Mouse (Mus musculus): ENCODE measurements around the gene Gm45233.

Gene Gm45233

DNA sequence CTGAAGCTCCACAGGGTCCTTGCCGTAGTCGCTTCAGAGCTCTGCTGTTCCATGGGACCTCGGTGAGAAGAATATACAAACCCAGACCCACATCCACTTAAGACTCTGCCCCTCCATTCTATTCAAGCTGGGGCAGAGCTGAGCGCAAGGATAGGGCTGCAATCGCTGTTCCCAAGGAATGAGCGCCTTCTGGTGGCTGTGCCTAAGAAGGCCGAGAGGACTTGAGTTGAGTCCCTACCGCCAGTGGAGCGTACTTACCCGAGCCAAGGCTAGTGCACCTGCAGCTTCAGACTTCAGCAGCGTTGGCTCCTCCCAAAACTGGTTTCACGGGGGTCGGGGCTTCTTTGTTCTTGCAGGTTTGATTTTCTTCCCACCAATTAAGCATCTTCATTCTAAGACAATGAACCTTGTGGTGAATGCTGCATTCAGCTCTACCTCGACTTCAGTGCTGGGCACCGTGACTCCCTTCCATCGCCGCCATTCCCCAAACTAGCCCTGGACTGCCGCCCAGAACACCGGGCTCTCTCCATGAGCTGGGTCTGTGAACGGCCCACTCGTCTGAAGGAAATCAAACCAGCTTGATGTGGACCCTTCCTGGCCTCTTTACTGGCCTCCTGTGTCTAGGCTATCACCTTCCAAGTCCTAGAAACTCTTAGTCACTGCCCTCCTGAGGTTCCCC lies 51.6 kb downstream of the Gm45233 start:
- DNase-seq (ENCODE audit: low read depth, low spot score): no peak

DNA sequence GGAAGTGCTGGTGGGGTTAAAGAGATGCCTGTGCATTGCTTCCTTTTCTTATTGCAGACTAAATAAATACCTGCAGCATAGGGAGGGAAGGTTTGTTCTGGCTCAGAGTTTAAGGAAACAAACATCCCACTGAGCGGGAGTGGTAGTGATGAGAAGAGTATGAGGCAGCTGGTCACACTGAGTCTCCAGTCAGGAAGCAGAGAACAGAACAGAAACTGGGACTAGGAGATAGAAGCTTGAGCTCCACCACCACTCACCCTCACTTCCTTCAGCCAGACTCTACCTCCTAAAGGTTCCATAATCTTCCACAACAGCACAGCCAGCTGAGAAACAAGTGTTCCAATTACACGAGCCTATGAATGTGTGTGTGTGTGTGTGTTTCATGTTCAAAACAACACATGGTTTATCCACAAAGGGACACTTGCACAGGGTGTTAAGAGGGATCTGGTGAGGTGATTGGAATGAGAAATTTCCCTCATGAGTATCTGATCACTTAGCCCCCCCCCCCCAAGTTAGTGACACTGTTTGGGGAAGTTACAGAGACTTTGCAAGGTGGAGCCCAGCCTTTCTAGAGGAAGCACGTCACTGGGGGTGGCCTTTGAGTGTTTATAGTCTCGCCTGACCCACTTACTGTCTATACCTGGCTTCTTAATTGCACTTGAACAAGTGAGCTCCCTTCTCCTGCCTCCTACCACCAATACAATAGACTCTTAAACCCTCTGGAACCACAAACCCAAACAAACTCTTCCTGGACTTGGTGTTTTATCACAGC lies 68.0 kb downstream of the Gm45233 start:
- no peak for DNase-seq (ENCODE audit: low read depth, low spot score)

DNA sequence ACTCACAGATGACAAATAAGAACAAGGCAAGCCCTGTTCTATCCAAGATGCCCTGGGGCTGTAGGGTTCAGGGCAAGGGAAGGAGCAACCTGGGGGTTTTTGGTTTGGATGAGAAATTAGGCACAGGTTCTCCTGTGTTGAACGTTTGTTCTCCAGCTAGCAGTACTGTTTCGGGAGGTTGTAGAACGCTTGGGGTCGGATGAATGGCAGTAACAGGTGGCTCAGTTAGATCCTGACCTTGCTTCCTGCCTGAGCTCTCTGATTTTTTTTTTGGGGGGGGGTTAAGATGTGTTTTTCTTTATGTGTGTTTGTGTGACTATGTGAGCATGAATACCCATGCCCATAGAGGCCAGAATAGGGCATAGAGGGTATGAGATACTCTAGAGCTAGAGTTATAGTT lies 68.6 kb downstream of the Gm45233 start:
- no peak for DNase-seq (ENCODE audit: low read depth, low spot score)

Measured in retina, postnatal 7 days (tissue).